Mouse (Mus musculus): ENCODE results near the gene Mmrn2. TPM values are rescaled to one million over a fixed set of nuclear protein-coding genes. Genes with fewer than 3 reads are reported as not detected.

Mmrn2 gene
- total and polyA plus RNA-seq, 3 experiments = 0.03 to 0.08 TPM; not detected in 1

DNA sequence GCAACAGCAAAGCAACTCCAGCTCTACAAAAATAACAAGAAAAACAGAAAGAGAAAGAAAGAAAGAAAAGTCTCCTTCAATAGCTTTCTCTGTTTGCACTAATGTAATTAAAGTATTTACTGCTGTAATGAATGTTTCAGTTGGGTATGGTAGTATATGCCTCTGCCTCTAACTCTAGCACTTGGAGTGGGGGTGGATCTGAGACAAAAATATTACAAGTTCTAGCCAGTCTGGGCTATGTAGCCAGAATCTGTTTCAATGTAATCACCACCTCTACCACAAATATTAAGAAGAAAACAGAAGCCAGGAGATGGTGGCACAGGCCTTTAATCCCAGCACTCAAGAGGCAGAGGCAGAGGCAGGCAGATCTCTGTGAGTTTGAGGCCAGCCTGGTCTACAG lies 73.1 kb downstream of the Mmrn2 start:
- DNase-seq (ENCODE audit: low read depth, low spot score) = no peak
- Histone ChIP-seq H3K9me3 (replicated peaks; ENCODE audit: insufficient read depth, low read length) (no peaks in the 10 kb centered on the region), H3K4me1 (ENCODE audit: control insufficient read depth in 1 of 2, insufficient read depth in 2 of 2, low read length in 2 of 2) (no peaks in the 10 kb centered on the region), H3K9ac (ENCODE audit: control insufficient read depth, low read depth, low read length, poor library complexity, severe bottlenecking) (no peak overlapping the region), H3K27me3 (ENCODE audit: control insufficient read depth in 1 of 2, insufficient read depth in 2 of 2, low read length in 2 of 2) (no peaks in the 10 kb centered on the region), H3K36me3 (ENCODE audit: control insufficient read depth in 1 of 2, insufficient read depth in 2 of 2, low read length in 2 of 2) (no peaks in the 10 kb centered on the region; a peak in 1 of 4 replicates), H3K4me3 (ENCODE audit: control insufficient read depth in 1 of 2, insufficient read depth in 1 of 2, low read depth in 2 of 2, low read length in 2 of 2) (no peak overlapping the region), H3K79me2 (ENCODE audit: control insufficient read depth, insufficient read depth, low read length, poor library complexity) (no peaks in the 10 kb centered on the region), H3K27ac (ENCODE audit: control insufficient read depth, low read depth, low read length) (no peak overlapping the region)
- no peak for TF ChIP-seq POLR2AphosphoS5 (IDR thresholded peaks at IDR 0.05; ENCODE audit: borderline replicate concordance, low read depth, low read length)
- TF ChIP-seq CHD2 (IDR thresholded peaks at IDR 0.05; ENCODE audit: low read length) = no peak
- TF ChIP-seq JUND (IDR thresholded peaks at IDR 0.05; ENCODE audit: low read depth, low read length) = no peak
- TF ChIP-seq TBP (IDR thresholded peaks at IDR 0.05; ENCODE audit: low read depth, low read length) = no peak
- no peak for TF ChIP-seq ZMIZ1 (IDR thresholded peaks at IDR 0.05; ENCODE audit: low read depth, low read length)
- TF ChIP-seq MAX (IDR thresholded peaks at IDR 0.05; ENCODE audit: low read length) = no peak
- TF ChIP-seq E2F4 (IDR thresholded peaks at IDR 0.05; ENCODE audit: borderline replicate concordance, low read depth, low read length) = no peak
- no peak for TF ChIP-seq EP300 (IDR thresholded peaks at IDR 0.05; ENCODE audit: low read depth in 1 of 2, low read length in 2 of 2)
- no peak for TF ChIP-seq ZNF384 (IDR thresholded peaks at IDR 0.05; ENCODE audit: low read depth, low read length)
- TF ChIP-seq HCFC1 (IDR thresholded peaks at IDR 0.05; ENCODE audit: low read depth, low read length) = no peak
- no peak for TF ChIP-seq CTCF (IDR thresholded peaks at IDR 0.05 in 2 of 3, conservative IDR thresholded peaks at IDR 0.05 in 1 of 3; ENCODE audit: control insufficient read depth in 1 of 3, insufficient read depth in 1 of 3, low read depth in 2 of 3, low read length in 3 of 3, poor library complexity in 1 of 3, severe bottlenecking in 1 of 3)
- TF ChIP-seq RCOR1 (IDR thresholded peaks at IDR 0.05; ENCODE audit: low read depth, low read length) = no peak
- TF ChIP-seq USF2 (IDR thresholded peaks at IDR 0.05; ENCODE audit: borderline replicate concordance in 1 of 2, insufficient read depth in 1 of 2, low read depth in 1 of 2, low read length in 2 of 2) = no peak
- TF ChIP-seq BHLHE40 (IDR thresholded peaks at IDR 0.05; ENCODE audit: borderline replicate concordance, low read depth, low read length) = no peak
- no peak for TF ChIP-seq MYB (IDR thresholded peaks at IDR 0.05; ENCODE audit: low read depth, low read length)
- no peak for TF ChIP-seq ELF1 (IDR thresholded peaks at IDR 0.05; ENCODE audit: low read depth, low read length)
- TF ChIP-seq ZKSCAN1 (IDR thresholded peaks at IDR 0.05; ENCODE audit: low read depth, low read length) = no peak
- TF ChIP-seq USF1 (IDR thresholded peaks at IDR 0.05; ENCODE audit: low read depth, low read length) = no peak
- TF ChIP-seq MEF2A (IDR thresholded peaks at IDR 0.05; ENCODE audit: extremely low read depth, insufficient replicate concordance, low read depth, low read length, poor library complexity, severe bottlenecking) = no peak

DNA sequence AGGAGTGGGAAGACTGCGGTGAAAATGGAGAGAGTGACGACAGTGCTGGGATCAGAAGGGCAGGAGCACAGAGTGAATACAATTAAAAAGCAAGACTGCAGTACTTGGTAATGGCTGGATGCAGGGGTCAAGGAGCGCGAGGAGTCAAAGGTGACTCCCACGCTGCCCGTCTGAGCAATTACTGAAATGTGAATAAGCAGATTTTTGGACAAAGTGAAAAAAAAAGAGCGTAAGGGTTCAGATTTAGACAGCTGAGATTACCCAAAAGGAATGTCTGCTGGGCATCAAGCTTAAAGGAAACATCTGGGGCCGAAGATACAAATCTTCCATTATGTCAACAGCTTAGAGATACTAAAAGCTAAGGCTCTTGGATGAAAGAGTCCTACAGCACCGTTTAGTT lies 74.5 kb downstream of the Mmrn2 start:
- Histone ChIP-seq H3K27ac (ENCODE audit: control insufficient read depth, low read depth, low read length) (no peak overlapping the region), H3K9me3 (replicated peaks; ENCODE audit: insufficient read depth, low read length) (no peaks in the 10 kb centered on the region), H3K36me3 (ENCODE audit: control insufficient read depth in 1 of 2, insufficient read depth in 2 of 2, low read length in 2 of 2) (no peaks in the 10 kb centered on the region; a peak in 1 of 4 replicates), H3K27me3 (ENCODE audit: control insufficient read depth in 1 of 2, insufficient read depth in 2 of 2, low read length in 2 of 2) (peaks cover 1 to 2% of the 10 kb centered on the region in 2 experiments; a peak in 2 of 4 replicates), H3K79me2 (ENCODE audit: control insufficient read depth, insufficient read depth, low read length, poor library complexity) (no peaks in the 10 kb centered on the region), H3K4me1 (ENCODE audit: control insufficient read depth in 1 of 2, insufficient read depth in 2 of 2, low read length in 2 of 2) (no peaks in the 10 kb centered on the region), H3K9ac (ENCODE audit: control insufficient read depth, low read depth, low read length, poor library complexity, severe bottlenecking) (no peak overlapping the region), H3K4me3 (ENCODE audit: control insufficient read depth in 1 of 2, insufficient read depth in 1 of 2, low read depth in 2 of 2, low read length in 2 of 2) (no peak overlapping the region)
- DNase-seq (ENCODE audit: low read depth, low spot score) = no peak
- no peak for TF ChIP-seq CHD2 (IDR thresholded peaks at IDR 0.05; ENCODE audit: low read length)
- no peak for TF ChIP-seq CHD1 (IDR thresholded peaks at IDR 0.05; ENCODE audit: low read depth, low read length)
